Mouse (Mus musculus): ENCODE measurements at regions not wholly inside any gene's neighbourhood (a gene's known extent, or its start where the extent isn't known, plus 50 kb on each side); places are given as distances from the start of the nearest gene placed in this dataset.

DNA sequence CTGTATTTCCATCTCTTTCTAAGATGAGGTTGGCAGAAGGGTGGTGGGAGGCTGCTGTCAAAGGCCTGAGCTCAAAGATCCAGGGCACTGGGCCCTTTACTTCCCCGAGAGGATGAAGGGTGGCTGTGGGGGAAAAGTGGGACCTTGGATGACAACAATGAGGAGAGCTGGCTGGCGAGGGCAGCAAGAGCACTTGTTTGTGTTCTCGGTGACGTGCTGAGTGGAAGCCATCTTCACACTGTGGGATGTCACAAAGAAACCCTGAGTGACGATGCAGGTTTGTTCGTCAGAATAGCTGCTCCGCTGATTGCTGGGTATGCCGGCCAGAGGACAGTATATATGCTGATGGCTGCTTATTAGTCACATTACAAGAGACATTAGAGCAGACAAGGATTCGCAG is 308.0 kb downstream of the Rnf144b start:
- DNase-seq (ENCODE audit: low spot score) = no peak
- Histone ChIP-seq H3K27me3 (ENCODE audit: insufficient read depth, low read length) (no peaks in the 10 kb centered on the region), H3K36me3 (ENCODE audit: insufficient read depth, low read length) (no peaks in the 10 kb centered on the region), H3K4me3 (replicated peaks; ENCODE audit: low read depth, low read length) (no peak overlapping the region), H3K9ac (ENCODE audit: low read depth, low read length) (no peak overlapping the region), H3K4me1 (replicated peaks; ENCODE audit: insufficient read depth, low read length) (no peaks in the 10 kb centered on the region), H3K27ac (no peak overlapping the region), H3K4me2 (ENCODE audit: low read length) (no peak overlapping the region), H3K9me3 (replicated peaks; ENCODE audit: low read length) (no peaks in the 10 kb centered on the region)
- no peak for TF ChIP-seq CTCF (IDR thresholded peaks at IDR 0.05; ENCODE audit: low read depth)
- 75% methylated on average over 9 of the region's 9 CpGs for WGBS
- ATAC-seq (replicated peaks; ENCODE audit: low FRiP score, low read depth) = no peak

DNA sequence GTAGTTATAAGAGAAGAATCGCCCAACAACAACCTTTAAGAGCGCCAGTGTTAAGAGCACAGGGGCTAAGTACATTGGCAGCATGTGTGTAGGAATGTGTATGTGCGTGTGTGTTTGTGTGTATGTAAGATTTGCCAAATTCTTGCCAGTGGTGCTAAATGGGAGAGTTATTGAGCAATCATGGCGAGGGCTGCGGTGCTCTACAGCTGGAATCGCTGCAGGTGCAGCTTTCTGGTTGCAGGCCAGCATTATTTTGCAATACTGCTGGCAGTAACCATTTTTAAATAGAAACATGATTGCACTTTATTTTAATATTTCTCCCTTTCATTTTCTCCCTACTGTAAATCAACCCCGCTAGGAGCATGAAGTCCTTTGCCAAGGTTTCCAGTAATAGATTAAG is 313.2 kb downstream of the Rnf144b start:
- Histone ChIP-seq H3K4me1 (replicated peaks; ENCODE audit: insufficient read depth, low read length) (no peaks in the 10 kb centered on the region), H3K27ac (no peak overlapping the region), H3K9ac (ENCODE audit: low read depth, low read length) (no peak overlapping the region), H3K36me3 (ENCODE audit: insufficient read depth, low read length) (no peaks in the 10 kb centered on the region), H3K27me3 (ENCODE audit: insufficient read depth, low read length) (no peaks in the 10 kb centered on the region), H3K9me3 (replicated peaks; ENCODE audit: low read length) (no peaks in the 10 kb centered on the region), H3K4me2 (ENCODE audit: low read length) (no peak overlapping the region), H3K4me3 (replicated peaks; ENCODE audit: low read depth, low read length) (no peak overlapping the region)
- TF ChIP-seq CTCF (IDR thresholded peaks at IDR 0.05; ENCODE audit: low read depth) = no peak
- no peak for DNase-seq (ENCODE audit: low spot score)
- 86% methylated on average over 7 of the region's 7 CpGs for whole genome bisulfite sequencing
- no peak for ATAC-seq (replicated peaks; ENCODE audit: low FRiP score, low read depth)

DNA sequence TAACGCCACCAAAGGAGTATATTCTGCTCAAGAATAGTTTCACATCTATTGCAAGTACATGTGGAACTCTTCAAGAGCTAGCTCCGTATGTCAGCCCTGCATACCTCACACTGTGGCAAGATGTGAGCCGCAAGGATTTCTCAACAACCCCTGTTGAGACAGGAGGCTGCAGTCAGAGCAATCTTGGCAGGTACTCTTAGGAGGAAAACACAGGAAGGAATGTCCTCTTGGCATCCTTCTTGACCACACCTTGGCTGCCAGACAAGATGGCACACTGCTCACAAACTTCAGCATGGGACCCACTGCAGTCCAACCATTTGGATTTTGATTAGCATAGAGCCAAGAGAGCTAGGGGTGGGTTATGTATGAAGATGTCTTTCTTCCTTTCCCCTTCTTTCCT is 322.4 kb downstream of the Rnf144b start:
- H3K9ac ChIP-seq (ENCODE audit: low read depth, low read length) = no peak overlapping the region

DNA sequence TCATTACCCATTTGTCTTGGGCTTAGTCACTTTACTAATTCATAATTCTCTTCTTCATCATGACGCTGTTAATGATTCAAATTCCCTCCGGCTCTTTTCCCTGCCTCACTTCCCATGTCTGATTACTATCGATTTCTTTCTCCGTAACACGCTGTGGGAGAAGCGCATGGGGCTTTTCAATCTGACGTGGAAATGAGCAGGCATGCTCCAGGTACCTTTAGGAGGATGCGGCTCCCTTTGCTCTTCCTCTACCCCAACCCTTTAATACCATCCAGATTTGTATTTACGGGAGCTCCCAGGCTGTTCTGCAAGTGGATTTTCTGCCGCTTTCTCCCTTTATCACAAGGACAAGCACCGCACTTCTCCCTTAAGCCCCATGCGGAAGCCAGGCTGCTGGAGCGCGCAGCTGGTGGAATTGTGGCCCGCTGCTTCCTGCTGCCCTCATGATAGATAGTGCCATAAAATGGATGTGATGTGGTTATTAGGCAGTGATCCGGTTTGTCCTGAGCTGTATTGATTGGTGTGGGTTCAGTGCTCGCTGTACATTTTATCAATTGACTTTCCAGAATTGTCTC is 329.8 kb downstream of the Rnf144b start:
- H3K4me1 ChIP-seq (replicated peaks; ENCODE audit: insufficient read depth, low read length) = no peaks in the 10 kb centered on the region
- 42% methylated on average over 17 of the region's 17 CpGs for WGBS
- TF ChIP-seq CTCF (IDR thresholded peaks at IDR 0.05; ENCODE audit: low read depth) = no peak

More for the DNA sequence above, 322.4 kb downstream of the Rnf144b start:
- Histone ChIP-seq H3K4me1 (replicated peaks; ENCODE audit: insufficient read depth, low read length) (no peaks in the 10 kb centered on the region), H3K27me3 (ENCODE audit: insufficient read depth, low read length) (no peaks in the 10 kb centered on the region), H3K9me3 (replicated peaks; ENCODE audit: low read length) (no peaks in the 10 kb centered on the region), H3K36me3 (ENCODE audit: insufficient read depth, low read length) (no peaks in the 10 kb centered on the region), H3K4me2 (ENCODE audit: low read length) (no peak overlapping the region), H3K27ac (no peak overlapping the region), H3K4me3 (replicated peaks; ENCODE audit: low read depth, low read length) (no peak overlapping the region)
- no peak for TF ChIP-seq CTCF (IDR thresholded peaks at IDR 0.05; ENCODE audit: low read depth)
- WGBS = 89% methylated on average over 3 of the region's 3 CpGs
- ATAC-seq (replicated peaks; ENCODE audit: low FRiP score, low read depth) (no peak), DNase-seq (ENCODE audit: low spot score) (no peak)

DNA sequence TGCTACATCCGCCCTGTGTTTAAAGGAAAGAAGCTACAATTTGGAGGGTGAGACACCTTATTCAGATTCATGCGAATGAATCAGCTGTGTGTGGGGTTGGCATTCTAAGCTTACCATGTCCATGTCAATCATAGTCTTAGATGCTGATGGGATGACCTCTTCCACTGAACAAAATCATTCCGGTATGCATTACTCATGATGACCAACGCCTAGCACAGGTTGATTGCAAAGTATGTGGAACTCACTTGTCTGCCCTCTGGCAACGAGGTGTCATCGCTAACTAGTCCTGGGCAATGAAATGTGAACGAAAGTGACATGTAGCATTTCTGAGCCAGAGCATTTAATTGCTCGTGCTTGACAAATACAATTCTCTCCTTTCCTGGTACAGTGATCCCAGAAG is 339.7 kb downstream of the Rnf144b start:
- ATAC-seq (replicated peaks; ENCODE audit: low FRiP score, low read depth) (no peak), DNase-seq (ENCODE audit: low spot score) (no peak)
- Histone ChIP-seq H3K36me3 (ENCODE audit: insufficient read depth, low read length) (no peaks in the 10 kb centered on the region), H3K4me3 (replicated peaks; ENCODE audit: low read depth, low read length) (no peak overlapping the region), H3K9ac (ENCODE audit: low read depth, low read length) (no peak overlapping the region), H3K4me1 (replicated peaks; ENCODE audit: insufficient read depth, low read length) (no peaks in the 10 kb centered on the region), H3K27me3 (ENCODE audit: insufficient read depth, low read length) (no peaks in the 10 kb centered on the region), H3K9me3 (replicated peaks; ENCODE audit: low read length) (no peaks in the 10 kb centered on the region), H3K27ac (no peak overlapping the region), H3K4me2 (ENCODE audit: low read length) (no peak overlapping the region)
- no peak for TF ChIP-seq CTCF (IDR thresholded peaks at IDR 0.05; ENCODE audit: low read depth)
- WGBS = 85% methylated on average over 8 of the region's 8 CpGs

More for the DNA sequence above, 329.8 kb downstream of the Rnf144b start:
- no peak overlapping the region for H3K27ac ChIP-seq
- H3K9me3 ChIP-seq (replicated peaks; ENCODE audit: low read length) = no peaks in the 10 kb centered on the region
- H3K9ac ChIP-seq (ENCODE audit: low read depth, low read length) = no peak overlapping the region
- ATAC-seq (replicated peaks; ENCODE audit: low FRiP score, low read depth) (no peak), DNase-seq (ENCODE audit: low spot score) (peak; percentile 3)
- H3K4me3 ChIP-seq (replicated peaks; ENCODE audit: low read depth, low read length) = no peak overlapping the region
- no peaks in the 10 kb centered on the region for H3K27me3 ChIP-seq (ENCODE audit: insufficient read depth, low read length)
- H3K36me3 ChIP-seq (ENCODE audit: insufficient read depth, low read length) = no peaks in the 10 kb centered on the region
- peak overlapping the region; percentile 19; the same call in 1 of the 2 replicates for H3K4me2 ChIP-seq (ENCODE audit: low read length)

DNA sequence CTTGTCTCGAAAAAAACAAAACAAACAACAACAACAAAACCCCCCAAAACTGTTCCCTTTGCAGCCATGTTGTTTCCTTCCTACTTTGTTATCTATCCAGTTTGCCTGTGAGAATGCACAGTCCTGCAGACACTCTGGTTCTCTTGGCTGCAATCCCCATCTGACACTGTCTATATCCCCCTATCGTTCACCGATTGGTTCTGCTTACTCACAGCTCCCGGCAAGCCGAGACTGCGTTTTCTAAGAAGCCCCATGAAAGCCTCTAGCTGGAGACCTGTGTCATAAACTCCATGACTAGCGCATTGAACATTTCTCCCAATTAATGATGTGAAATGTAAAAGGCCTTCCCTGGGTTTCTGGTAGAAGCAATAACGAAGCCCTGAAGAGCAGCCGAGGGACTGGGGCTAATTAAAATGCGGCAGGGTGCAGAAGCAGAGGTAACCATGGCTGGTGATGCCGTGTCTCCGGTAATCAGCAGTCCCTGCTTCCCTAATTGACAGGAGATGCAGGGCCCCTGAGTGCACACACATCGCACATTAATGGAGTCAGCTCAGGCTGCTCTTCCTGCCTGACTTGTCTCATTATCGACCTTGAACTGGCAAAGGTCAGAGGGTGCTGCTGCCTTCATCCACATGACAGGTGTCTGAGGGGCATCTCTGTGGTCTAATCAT is 349.2 kb downstream of the Rnf144b start:
- no peaks in the 10 kb centered on the region for H3K9me3 ChIP-seq (replicated peaks; ENCODE audit: low read length)
- WGBS = 55% methylated on average over 14 of the region's 14 CpGs
- H3K9ac ChIP-seq (ENCODE audit: low read depth, low read length) = no peak overlapping the region
- no peaks in the 10 kb centered on the region for H3K27me3 ChIP-seq (ENCODE audit: insufficient read depth, low read length)
- H3K36me3 ChIP-seq (ENCODE audit: insufficient read depth, low read length) = no peaks in the 10 kb centered on the region
- no peak overlapping the region for H3K4me3 ChIP-seq (replicated peaks; ENCODE audit: low read depth, low read length)
- DNase-seq (ENCODE audit: low spot score) (no peak), ATAC-seq (replicated peaks; ENCODE audit: low FRiP score, low read depth) (no peak)
- H3K4me2 ChIP-seq (ENCODE audit: low read length) = no peak overlapping the region
- no peak for TF ChIP-seq CTCF (IDR thresholded peaks at IDR 0.05; ENCODE audit: low read depth)
- H3K27ac ChIP-seq = no peak overlapping the region
- no peaks in the 10 kb centered on the region for H3K4me1 ChIP-seq (replicated peaks; ENCODE audit: insufficient read depth, low read length)
